Mouse (Mus musculus) erythroblast, embryonic 14.5 days (primary cell): ENCODE results near the gene Nxpe5.

Experiments used
- GATA1 ChIP-seq: IDR thresholded peaks from 2 replicates; pipeline ENCODE4 v1.6.1; 2012; ENCODE audit warnings: low read length, inconsistent platforms, mixed read lengths
- TAL1 ChIP-seq: IDR thresholded peaks from 3 replicates; pipeline ENCODE4 v1.6.1; 2012; ENCODE audit warnings: low read length, inconsistent platforms, mixed read lengths

DNA sequence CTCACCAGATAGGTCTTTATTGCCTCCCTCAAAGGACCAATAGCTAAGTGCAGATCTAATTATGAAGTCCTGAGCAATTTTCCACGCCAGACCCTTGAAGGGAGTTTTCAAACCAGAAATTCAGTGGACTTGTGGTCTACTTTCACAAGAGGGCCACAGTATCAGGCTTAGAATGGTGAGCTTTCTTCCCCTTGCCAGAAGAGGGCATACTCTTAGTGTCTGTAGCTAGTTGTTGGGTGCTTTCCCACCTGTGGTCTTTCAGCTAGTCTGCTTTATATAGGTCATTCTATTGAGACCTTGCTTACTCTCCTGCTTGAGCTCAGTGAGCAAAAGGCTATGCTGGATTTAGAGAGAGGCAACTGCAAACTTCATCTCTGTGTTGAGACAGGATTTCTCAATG is 57.8 kb downstream of the Nxpe5 start:
- TF ChIP-seq GATA1 (no peak), TAL1 (no peak)
